Mouse (Mus musculus): ENCODE data around the gene Gm45716. TPM values are rescaled to one million over a fixed set of nuclear protein-coding genes. Genes with fewer than 3 reads are reported as not detected.

Gm45716 gene
- 1 to 10 TPM; 1.7 to 2.1 TPM for total RNA-seq (2021)
- long read RNA-seq, experiment 1, partial matches to known transcripts = 12 of 12 reads
- long read RNA-seq, experiment 1, other reads (novel, unspliced or antisense) = 0 of 12 reads
- long read RNA-seq, experiment 2, partial matches to known transcripts = 13 of 13 reads
- long read RNA-seq, experiment 2, other reads (novel, unspliced or antisense) = 0 of 13 reads

GRCm38 (mm10) chr11:90187441-90187840 is at the start of gene Gm45716:
Gene Gm45716 (plus strand): TSS chr11:90187683.
- intact Hi-C loops (cut with DNase I) = loop anchor here (5.0 to 10.0 kb wide), 2 partner anchors 197 to 435 kb away; no protein-coding TSS in a partner anchor
- no peak for DNase-seq

GRCm38 (mm10) chr11:90142393-90142792 is 45.1 kb upstream of the Gm45716 start:
- intact Hi-C loops (cut with DNase I) = loop anchor here (5.0 kb wide), 1 partner anchor 65 kb away; no protein-coding TSS in a partner anchor
- peak; percentile 81 to 87 for DNase-seq

DNA sequence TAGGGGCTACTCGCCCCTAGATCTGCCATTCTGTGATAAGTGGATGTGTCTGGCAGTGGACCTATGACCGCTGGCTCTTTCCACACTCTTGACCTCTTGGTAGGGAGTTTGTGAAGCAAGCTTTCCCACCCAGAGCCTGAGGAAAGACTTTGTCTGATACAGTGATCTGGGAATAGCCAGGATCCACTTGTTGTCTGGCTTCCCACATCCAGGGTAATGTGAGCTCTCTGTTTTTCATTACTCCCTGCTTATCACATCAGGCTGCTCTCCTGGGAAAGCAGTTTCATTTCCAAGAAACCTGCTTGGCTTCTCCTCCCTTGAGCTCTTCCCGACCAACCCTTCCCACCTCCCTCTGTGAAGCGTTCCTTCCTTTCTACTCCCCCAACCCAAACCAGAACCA is 44.5 kb upstream of the Gm45716 start:
- intact Hi-C loops (cut with DNase I) = loop anchor here (5.0 kb wide), 1 partner anchor 66 kb away; no protein-coding TSS in a partner anchor

GRCm38 (mm10) chr11:90146086-90146860 is 41.2 kb upstream of the Gm45716 start:
- intact Hi-C loops (cut with DNase I) = no loop called here
- DNase-seq = peak in 1 of 2 experiments; percentile 37

More for the DNA sequence above, 44.5 kb upstream of the Gm45716 start:
- peak in 1 of 2 experiments; percentile 13 for DNase-seq

DNA sequence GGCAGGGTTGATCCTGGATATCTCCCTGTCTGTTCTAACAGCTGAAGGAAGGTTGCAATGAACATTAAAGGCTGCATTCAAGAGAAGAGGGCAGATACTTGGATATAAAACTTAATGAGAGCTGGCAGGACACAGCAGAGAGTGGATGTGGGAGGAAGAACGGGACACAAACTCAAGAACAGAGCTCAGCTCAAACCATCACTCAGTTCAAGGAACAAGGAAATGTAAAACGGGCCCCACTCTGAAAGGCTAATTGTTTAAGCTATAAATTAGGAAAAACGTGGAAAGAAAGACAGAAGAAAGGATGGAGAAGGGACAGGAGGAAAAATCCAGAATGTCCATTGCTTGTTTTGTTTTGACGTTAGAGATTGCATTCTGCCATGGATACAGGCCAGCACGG is 32.4 kb upstream of the Gm45716 start:
- no peak for DNase-seq
- intact Hi-C loops (cut with DNase I) = no loop called here

DNA sequence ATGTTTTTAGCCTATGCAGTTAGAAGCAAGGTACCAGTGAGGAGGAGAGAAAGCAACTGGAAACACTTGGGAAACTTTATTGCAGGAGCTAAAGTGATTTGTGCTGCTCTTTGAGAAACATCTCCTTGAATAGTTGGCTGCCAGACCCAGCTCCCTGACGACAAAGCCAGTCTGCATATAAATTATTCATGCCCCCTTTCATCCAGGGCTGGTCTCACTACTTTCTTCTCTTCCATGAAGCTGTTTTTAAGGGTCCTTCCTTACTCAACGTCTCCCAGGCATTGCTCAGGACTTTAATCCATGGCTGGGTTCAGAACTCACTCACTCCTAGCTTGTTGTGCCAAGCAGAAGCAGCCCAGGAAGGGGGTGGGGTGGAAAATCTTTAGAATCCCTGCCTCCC is 32.0 kb upstream of the Gm45716 start:
- no peak for DNase-seq
- intact Hi-C loops (cut with DNase I) = no loop called here

GRCm38 (mm10) chr11:90167771-90168170 is 19.7 kb upstream of the Gm45716 start:
- no peak for DNase-seq
- intact Hi-C loops (cut with DNase I) = loop anchor here (5.0 kb wide), 1 partner anchor 130 kb away; no protein-coding TSS in a partner anchor

- intact Hi-C loops (cut with DNase I) = loop anchor here (1.0 to 5.0 kb wide), 3 partner anchors 131 to 180 kb away; no protein-coding TSS in a partner anchor
- no peak for DNase-seq
Measured at GRCm38 (mm10) chr11:90168338-90169065, 19.0 kb upstream of the Gm45716 start.

DNA sequence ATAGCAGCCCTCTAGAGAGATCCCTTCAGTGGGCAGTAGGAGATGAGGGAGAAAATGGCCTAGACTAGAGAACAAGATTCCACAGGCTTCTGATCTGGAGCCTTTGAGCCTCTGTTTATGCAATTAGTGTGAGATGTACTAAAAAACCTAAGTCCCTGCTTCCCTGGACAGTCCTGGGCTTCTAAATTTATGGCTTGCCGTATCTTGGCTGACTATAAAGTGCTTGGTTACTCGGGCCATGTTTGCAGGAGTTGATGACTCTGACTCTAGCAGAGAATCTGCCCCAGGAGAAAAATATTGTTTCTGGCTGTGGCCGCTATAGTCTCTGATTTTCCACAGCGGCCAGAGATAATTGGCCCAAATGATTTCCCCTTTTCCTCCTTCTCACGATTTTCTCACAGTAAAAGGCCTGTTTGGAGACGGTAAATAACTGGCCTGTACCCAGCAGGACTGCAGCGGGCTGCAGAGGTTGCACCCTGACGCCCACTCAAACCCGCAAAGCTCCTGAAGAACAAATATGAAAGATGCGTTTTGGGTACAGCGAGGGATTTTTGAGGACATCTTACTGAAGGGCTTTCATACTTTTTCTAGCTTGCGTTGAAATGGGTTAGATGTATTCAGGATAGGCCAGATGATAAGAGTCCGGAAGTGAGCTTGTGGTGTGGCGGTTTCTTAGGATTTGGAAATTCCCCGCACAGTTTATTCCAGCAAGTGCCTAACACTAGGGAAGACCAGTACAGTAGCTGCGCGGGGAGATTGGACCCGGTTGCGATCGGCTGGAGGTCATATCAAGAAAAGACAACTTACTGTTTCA is 18.1 kb upstream of the Gm45716 start:
- intact Hi-C loops (cut with DNase I) = loop anchor here (1.0 to 5.0 kb wide), 3 partner anchors 132 to 181 kb away; no protein-coding TSS in a partner anchor
- DNase-seq = peak; percentile 16 to 22

GRCm38 (mm10) chr11:90170014-90170320 is 17.5 kb upstream of the Gm45716 start:
- DNase-seq = peak; percentile 35 to 41
- intact Hi-C loops (cut with DNase I) = no loop called here

GRCm38 (mm10) chr11:90172331-90172730 is 15.2 kb upstream of the Gm45716 start:
- intact Hi-C loops (cut with DNase I) = no loop called here
- DNase-seq = no peak

GRCm38 (mm10) chr11:90175634-90176300 is 11.7 kb upstream of the Gm45716 start:
- no peak for DNase-seq
- intact Hi-C loops (cut with DNase I) = no loop called here

- no peak for DNase-seq
- intact Hi-C loops (cut with DNase I) = no loop called here
Measured at GRCm38 (mm10) chr11:90177389-90177788, 10.1 kb upstream of the Gm45716 start.

- intact Hi-C loops (cut with DNase I) = loop anchor here (5.0 to 10.0 kb wide), 2 partner anchors 124 to 201 kb away; no protein-coding TSS in a partner anchor
Measured at GRCm38 (mm10) chr11:90183361-90183760, 4.1 kb upstream of the Gm45716 start.

GRCm38 (mm10) chr11:90184756-90185155 is 2.7 kb upstream of the Gm45716 start:
- intact Hi-C loops (cut with DNase I) = loop anchor here (5.0 to 10.0 kb wide), 3 partner anchors 123 to 438 kb away; no protein-coding TSS in a partner anchor

More at GRCm38 (mm10) chr11:90183361-90183760, 4.1 kb upstream of the Gm45716 start:
- no peak for DNase-seq

DNA sequence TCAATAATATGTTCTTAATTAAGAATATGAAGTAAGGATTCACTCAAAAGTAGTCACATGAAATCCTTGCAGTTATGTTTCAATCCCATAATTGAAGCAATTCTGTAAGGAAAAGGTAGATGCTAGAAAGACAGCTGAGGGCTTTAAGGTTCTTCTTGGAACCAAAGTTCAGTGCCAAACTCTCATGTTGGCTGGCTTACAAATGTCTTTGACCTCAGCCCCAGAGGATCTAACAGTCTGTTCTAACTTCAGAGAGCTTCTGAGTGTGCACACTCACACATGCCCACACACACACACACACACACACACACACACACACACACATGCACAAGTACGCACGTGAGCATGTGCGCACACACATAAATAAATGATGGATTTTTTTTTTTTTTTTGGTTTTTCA is 2.7 kb downstream of the Gm45716 start:
- DNase-seq = no peak
- intact Hi-C loops (cut with DNase I) = no loop called here

More at GRCm38 (mm10) chr11:90184756-90185155, 2.7 kb upstream of the Gm45716 start:
- no peak for DNase-seq

- intact Hi-C loops (cut with DNase I) = no loop called here
- no peak for DNase-seq
Measured at GRCm38 (mm10) chr11:90194946-90195345, 7.5 kb downstream of the Gm45716 start.

DNA sequence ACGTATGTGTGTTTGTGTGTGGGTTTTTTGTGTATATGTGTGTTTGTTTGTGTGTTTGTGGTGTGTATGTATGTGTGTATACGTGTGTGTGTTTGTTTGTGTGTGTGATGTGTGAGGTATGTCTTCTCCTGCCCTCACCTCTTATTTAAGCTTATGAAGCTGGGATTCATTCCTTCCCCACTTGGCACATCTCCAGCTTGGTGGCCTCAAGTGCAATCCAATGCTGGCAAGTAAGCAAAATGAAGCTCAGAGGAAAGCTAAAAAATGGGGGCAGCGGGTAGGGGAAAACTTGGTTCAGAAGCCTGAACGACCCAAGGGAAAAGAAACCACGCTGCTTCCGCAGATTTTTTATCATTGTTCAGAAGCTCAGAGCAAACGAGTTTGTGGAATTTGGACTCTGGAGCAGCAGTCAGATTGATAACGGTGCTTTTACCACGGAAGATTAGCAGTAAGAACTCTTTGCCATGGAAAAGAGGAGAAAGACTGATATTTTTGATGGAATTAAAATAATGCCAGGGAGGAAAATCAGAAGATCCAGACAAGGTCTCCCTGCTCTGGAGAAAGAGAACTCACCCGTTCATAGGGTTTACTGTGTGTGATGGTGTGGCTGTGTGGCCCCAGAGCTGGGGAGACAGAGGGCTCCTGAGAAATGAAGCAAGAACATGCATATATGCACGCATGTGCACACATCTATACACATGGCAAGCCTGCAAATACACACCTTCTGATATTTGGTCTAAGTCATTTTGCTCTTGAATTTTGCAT is 8.5 kb downstream of the Gm45716 start:
- no peak for DNase-seq
- intact Hi-C loops (cut with DNase I) = no loop called here

Data from gastrocnemius, postnatal 36 days (tissue).